Mouse (Mus musculus) stomach, postnatal 0 days (tissue): ENCODE results near the gene Crygn. TPM values are rescaled to one million over a fixed set of nuclear protein-coding genes. Genes with fewer than 3 reads are reported as not detected.

ENCODE experiments used
- ATAC-seq: fragments of 200-750 bp; cut with Nextera tagmentation; 2 replicates; pipeline ENCODE4 v1.8.0; 2017; ENCODE audit not compliant: low FRiP score, low TSS enrichment
- DNase-seq: peaks from one replicate; pipeline ENCODE4 v3.0.0-alpha.2; 2016; ENCODE audit warnings: low spot score
- H3K27ac ChIP-seq: fragments of 300-500 bp; sonication (generic); replicated peaks from 2 replicates; pipeline ENCODE4 v1.5.1; 2014; ENCODE audit warnings: mild to moderate bottlenecking, control low read depth
- H3K27me3 ChIP-seq: fragments of 300-500 bp; sonication (generic); 2 replicates; pipeline ENCODE4 v1.6.1; 2014; ENCODE audit warnings: low read length; ENCODE audit not compliant: control insufficient read depth, insufficient read depth
- H3K36me3 ChIP-seq: fragments of 300-500 bp; sonication (generic); 2 replicates; pipeline ENCODE4 v1.6.1; 2014; ENCODE audit warnings: low read length, mixed read lengths; ENCODE audit not compliant: control insufficient read depth, insufficient read depth
- H3K4me1 ChIP-seq: fragments of 300-500 bp; sonication (generic); replicated peaks from 2 replicates; pipeline ENCODE4 v1.6.1; 2014; ENCODE audit warnings: antibody characterized with exemption; ENCODE audit not compliant: control insufficient read depth, insufficient read depth
- H3K4me2 ChIP-seq: fragments of 300-500 bp; sonication (generic); replicated peaks from 2 replicates; pipeline ENCODE4 v1.6.1; 2014; ENCODE audit warnings: low read depth, mild to moderate bottlenecking, control low read depth, moderate library complexity
- H3K4me3 ChIP-seq: fragments of 300-500 bp; sonication (generic); 2 replicates; pipeline ENCODE4 v1.5.1; 2014; ENCODE audit warnings: low read depth, low read length, control low read depth
- H3K9ac ChIP-seq: fragments of 300-500 bp; sonication (generic); 2 replicates; pipeline ENCODE4 v1.6.1; 2014; ENCODE audit warnings: mild to moderate bottlenecking, low read length, control low read depth, mixed read lengths
- H3K9me3 ChIP-seq: fragments of 300-500 bp; sonication (generic); 2 replicates; pipeline ENCODE4 v1.6.1; 2016; ENCODE audit warnings: low read length; ENCODE audit not compliant: control insufficient read depth
- CTCF ChIP-seq: IDR thresholded peaks from 2 replicates; pipeline ENCODE4 v1.5.1; 2016; ENCODE audit warnings: antibody characterized with exemption, low read depth, mild to moderate bottlenecking, moderate library complexity
- EP300 ChIP-seq: optimal IDR thresholded peaks from 2 replicates; pipeline ENCODE3; 2016; ENCODE audit warnings: antibody characterized with exemption
- WGBS: fragments of 180-500 bp; shearing (Covaris S2); extraction: QIAGEN DNeasy Blood & Tissue Kit; methylation state at CpG from one replicate; pipeline ENCODE4 v1.1.7; 2014; 5-methylcytosine and 5-hydroxymethylcytosine counted together
- polyA plus RNA-seq: library from polyadenylated mRNA; unstranded; fragments of >200 nt; fragmentation: Nextera tagmentation; extraction: Ambion mirVana; gene quantifications from 2 replicates; pipeline ENCODE4 v1.2.1, GENCODE M21; 2015

Gene Crygn
- polyA plus RNA-seq, 1 experiment from 2014 or later = 3.0 TPM

DNA sequence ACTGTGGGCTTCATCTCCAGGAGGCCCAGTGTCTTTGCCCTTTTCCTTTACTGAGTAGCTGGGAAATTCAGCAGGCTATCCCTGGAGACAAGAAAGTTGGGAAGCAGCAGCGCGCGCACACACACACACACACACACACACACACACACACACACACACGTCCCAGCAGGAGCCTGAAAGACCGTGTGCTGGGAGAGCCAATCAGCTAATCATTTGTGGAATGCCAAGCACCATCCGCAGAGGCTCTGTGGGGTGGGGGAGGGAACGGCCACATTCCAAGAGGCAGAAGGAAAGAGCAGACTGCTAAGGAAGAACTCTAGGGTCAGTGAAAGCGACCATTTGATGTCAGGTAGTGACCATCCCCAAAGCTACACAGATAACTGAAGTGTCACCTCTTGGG is 24.7 kb downstream of the Crygn start:
- Histone ChIP-seq H3K4me1 (peaks cover 4% of the 10 kb centered on the region; the same call in 1 of the 2 replicates), H3K36me3 (no peaks in the 10 kb centered on the region), H3K27ac (no peak overlapping the region), H3K4me3 (no peak overlapping the region), H3K27me3 (no peaks in the 10 kb centered on the region), H3K4me2 (no peak overlapping the region), H3K9ac (no peak overlapping the region), H3K9me3 (no peaks in the 10 kb centered on the region)
- TF ChIP-seq EP300 = no peak
- no peak for TF ChIP-seq CTCF
- 14% methylated on average over 8 of the region's 8 CpGs for WGBS
- DNase-seq = peak; percentile 49
- ATAC-seq = 0 out of 2 replicates have a peak, but pooled peaks have one; percentile 54

DNA sequence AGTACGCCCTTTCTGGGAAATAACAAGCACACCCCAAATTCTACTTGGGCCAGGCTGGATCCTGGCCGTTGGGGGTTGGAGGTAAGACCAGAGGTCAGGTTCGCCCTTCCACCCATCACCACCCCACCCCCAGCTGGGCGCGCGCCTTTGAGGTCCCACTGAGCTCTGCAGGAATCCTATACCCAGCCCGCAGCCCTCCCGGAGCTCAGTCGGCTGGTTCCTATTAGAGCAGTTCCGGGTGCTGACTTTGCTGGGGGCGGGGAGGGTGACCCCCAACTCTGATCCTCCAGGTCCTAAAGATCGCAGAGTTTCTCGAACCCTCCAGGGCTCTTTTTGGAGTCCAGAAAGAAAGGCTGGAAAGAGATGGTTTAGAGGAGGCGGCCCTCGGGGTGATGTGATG is 26.8 kb downstream of the Crygn start:
- H3K9ac ChIP-seq = peak overlapping the region; percentile 60
- no peaks in the 10 kb centered on the region for H3K27me3 ChIP-seq
- 7% methylated on average over 12 of the region's 15 CpGs for WGBS
- peak; percentile 18; the same call in 1 of the 2 replicates for ATAC-seq
- H3K4me3 ChIP-seq = peak overlapping the region; percentile 50
- H3K4me1 ChIP-seq = peaks cover 4% of the 10 kb centered on the region; the same call in 1 of the 2 replicates
- peak overlapping the region; percentile 18; the same call in 1 of the 2 replicates for H3K27ac ChIP-seq
- H3K36me3 ChIP-seq = no peaks in the 10 kb centered on the region
- no peaks in the 10 kb centered on the region for H3K9me3 ChIP-seq
- no peak for DNase-seq
- no peak for TF ChIP-seq CTCF
- TF ChIP-seq EP300 = no peak
- H3K4me2 ChIP-seq = peak overlapping the region; percentile 88

DNA sequence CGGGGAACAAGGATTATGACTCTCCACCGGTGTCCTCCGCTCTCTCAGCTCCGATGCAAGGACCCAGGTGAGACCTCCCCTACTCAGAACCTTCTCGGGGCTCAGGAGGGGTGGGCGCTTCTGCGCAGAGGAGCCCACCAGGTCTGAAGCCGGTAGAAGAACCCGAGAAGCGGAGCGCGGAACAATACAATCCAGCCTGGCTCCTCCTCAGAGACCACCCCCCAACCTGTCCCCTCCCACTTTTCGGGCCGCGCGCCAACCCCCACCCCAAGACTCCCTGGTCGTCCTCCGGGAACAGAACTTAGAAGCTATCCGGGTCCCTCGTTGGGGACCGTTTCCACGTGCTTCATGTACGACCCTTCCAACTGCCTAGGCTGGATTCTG is 27.3 kb downstream of the Crygn start, which contains the start of gene Wdr86:
Wdr86 (minus strand) TSS at position 240 of the 384 bp plus-strand sequence.
- TF ChIP-seq EP300 (no peak), CTCF (no peak)
- Histone ChIP-seq H3K4me2 (peak within 1 kb of the TSS; percentile 88), H3K9ac (peak within 1 kb of the TSS; percentile 60), H3K27me3 (no peaks in the 10 kb centered on the region), H3K4me3 (peak within 1 kb of the TSS; percentile 50), H3K9me3 (no peaks in the 10 kb centered on the region), H3K27ac (peak within 1 kb of the TSS; percentile 18; the same call in 1 of the 2 replicates), H3K36me3 (no peaks in the 10 kb centered on the region), H3K4me1 (peaks cover 4% of the 10 kb centered on the region; the same call in 1 of the 2 replicates)
- WGBS = 2% methylated on average over 23 of the region's 23 CpGs
- DNase-seq (no peak), ATAC-seq (peak; percentile 18; the same call in 1 of the 2 replicates)

DNA sequence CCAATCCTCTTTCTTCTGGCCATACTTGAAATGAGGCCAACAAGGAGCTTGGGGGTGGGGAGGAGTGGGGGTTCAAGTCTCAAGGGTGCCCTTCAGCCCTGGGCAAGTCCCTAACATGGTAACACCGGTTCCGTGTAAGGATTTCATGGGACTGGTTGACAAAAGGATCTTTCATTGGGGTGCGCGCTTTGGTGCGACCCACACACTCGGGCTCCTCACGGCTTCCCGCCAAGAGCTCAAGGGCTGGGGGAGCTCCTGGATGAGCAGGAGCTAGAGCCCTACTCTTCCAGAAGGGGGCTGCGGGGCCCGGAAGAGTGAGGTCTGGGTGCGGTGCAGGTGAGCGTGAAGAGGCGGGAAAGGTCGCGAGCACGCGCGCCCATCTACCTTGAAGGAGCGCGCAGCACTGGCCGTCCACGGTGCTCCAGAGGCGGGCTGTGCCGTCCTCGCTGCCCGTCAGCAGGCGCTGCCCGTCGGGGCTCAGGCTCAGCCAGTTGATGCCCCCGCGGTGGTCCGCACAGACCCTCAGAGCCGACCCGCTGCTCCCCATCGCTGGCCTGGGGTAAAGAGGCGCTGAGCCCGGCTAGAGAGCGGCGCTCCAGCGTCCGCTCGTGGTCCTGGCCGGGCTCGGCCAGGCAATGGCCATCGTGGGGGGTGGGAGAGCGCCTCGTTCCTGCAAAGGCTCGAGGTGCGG is 27.9 kb downstream of the Crygn start:
- H3K9ac ChIP-seq = peak overlapping the region; percentile 60
- TF ChIP-seq EP300 = no peak
- peaks cover 4% of the 10 kb centered on the region; the same call in 1 of the 2 replicates for H3K4me1 ChIP-seq
- WGBS = under 1% methylated on average over 49 of the region's 49 CpGs
- ATAC-seq = peak; percentile 2; the same call in 1 of the 2 replicates
- no peaks in the 10 kb centered on the region for H3K27me3 ChIP-seq
- H3K9me3 ChIP-seq = no peaks in the 10 kb centered on the region
- peak overlapping the region; percentile 50 for H3K4me3 ChIP-seq
- peak overlapping the region; percentile 88 for H3K4me2 ChIP-seq
- H3K27ac ChIP-seq = no peak overlapping the region
- no peaks in the 10 kb centered on the region for H3K36me3 ChIP-seq
- DNase-seq = peak; percentile 30

DNA sequence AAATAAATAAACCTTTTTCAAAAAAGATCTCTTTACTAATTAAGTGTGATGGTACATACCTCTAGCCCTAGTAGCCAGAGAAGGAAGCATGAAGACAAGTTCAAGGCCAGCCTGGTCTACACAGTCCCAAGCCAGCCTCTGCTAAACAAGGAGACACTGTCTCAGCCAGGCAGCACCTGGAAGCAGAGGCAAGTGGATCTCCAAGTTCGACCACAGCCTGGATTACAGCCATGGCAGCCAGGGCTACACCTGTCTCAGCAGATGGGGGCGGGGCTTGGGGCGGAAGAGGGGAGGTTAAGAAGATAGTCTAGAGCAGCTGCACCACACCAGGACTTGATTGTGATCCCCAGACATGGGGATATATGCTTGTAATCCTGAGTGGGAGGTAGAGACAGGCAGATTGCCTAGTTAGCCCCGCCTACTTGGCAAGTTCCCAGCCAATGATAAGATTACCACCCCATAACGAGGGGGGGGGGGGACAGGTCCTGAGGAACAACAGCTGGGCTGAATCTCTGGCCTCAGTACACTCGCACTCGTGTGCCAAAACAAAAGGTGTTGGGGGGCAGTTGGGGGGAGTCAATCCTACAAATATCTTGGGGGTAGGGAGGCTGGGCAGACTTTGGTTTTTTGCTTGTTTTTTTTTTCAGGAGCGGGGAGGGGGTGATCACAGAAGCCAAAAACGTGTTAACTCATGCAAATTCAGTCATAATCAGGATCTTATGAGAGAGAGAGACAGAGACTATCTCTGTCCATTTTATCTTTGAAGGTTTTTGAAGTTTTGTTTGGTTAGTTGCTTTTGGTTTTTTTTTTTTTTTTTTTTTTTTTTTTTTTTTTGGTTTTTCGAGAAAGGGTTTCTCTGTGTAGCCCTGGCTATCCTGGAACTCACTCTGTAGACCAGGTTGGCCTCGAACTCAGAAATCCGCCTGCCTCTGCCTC is 30.6 kb downstream of the Crygn start:
- no peak overlapping the region for H3K27ac ChIP-seq

More for the DNA sequence above, 30.6 kb downstream of the Crygn start:
- peaks cover 11% of the 10 kb centered on the region for H3K4me1 ChIP-seq
- H3K4me3 ChIP-seq = no peak overlapping the region
- H3K36me3 ChIP-seq = no peaks in the 10 kb centered on the region
- ATAC-seq = 0 out of 2 replicates have a peak, but pooled peaks have one; percentile 31
- peak; percentile 42 for DNase-seq
- H3K27me3 ChIP-seq = no peaks in the 10 kb centered on the region
- no peak overlapping the region for H3K9ac ChIP-seq
- no peaks in the 10 kb centered on the region for H3K9me3 ChIP-seq
- TF ChIP-seq CTCF = no peak
- no peak for TF ChIP-seq EP300
- 58% methylated on average over 12 of the region's 12 CpGs for WGBS
- no peak overlapping the region for H3K4me2 ChIP-seq
